Mouse (Mus musculus) CD4-positive helper T cell, adult 2 months (primary cell): ENCODE data around the gene BC051665.
A peak's percentile ranks its signal among the peaks of the same experiment; 100 is the strongest.

ENCODE experiments used
- DNase-seq: peaks from one replicate; pipeline ENCODE4 v3.0.0-alpha.2; 2012; ENCODE audit warnings: low read depth, missing footprints, low spot score

The BC051665 gene

DNA sequence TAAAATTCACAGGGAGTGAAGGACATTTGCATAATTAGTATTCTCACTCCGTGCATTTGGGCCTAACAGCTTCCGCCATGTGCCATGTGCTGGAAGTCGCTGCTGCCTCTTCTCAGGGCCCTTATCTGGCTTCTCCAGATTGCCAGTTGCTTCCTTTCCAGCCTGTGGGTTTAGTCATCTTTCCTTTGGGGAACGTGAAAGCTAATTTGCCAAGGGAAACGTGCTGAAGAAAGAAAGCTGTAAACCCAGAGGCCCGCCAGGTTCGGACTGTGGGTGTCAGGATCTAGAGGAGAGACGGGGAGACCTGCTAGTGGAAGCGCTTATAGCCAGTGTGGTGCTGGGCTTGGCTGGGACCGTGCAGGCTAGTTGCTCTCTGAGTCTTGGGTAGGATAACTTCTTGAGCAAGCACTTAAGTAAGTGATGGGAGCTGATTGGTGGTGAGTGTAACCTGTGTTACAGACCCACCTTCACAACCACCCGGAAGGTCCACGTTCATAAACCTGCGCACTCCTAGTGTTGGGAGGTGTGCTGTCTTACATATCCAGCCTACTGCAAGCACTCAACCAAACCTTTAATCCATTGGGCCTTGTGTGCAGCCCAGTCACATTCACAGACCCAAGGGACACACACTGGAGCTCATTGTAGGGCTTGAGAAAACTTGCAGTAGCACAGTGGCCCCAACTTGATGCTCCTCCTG, 42.6 kb downstream of the BC051665 start:
- DNase-seq, result no peak

DNA sequence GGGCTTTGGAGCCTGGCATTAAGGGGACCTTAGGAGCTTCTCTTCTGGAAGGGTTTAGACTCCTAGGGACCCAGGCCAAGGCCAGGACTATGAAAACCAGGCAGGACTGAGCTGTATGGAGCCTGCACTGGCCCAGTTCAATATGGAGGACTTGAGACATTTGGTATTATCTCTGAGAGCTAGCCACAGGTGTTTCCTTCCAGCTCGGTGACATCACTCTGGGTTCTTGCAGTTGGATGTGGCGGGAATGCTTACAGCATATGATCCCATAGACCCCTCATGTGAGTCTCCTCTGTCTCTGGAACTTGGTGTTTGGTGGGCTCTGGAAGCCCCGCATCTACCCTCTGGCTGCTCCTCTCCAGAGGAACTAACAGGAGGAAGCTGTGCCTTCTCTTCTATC, 43.6 kb downstream of the BC051665 start:
- DNase-seq, result no peak

DNA sequence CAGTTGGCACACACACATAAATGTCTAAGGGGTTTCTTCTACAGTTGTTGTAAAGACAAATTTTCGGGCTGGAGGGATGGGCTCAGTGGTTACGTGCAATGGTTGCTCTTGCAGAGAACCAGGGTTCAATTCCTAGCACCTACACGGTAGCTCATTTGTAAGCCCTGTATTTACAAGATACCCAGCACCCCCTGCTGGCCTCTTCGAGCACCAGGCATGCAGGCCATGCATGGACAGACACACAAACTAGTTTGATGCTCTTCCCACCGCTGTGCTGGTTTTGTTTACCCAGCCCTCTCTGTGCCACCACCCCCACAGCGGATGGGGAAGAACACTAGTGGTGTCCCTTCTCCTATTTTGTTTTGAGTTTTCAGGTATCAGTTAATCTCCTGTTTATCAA, 45.9 kb downstream of the BC051665 start:
- no peak for DNase-seq

DNA sequence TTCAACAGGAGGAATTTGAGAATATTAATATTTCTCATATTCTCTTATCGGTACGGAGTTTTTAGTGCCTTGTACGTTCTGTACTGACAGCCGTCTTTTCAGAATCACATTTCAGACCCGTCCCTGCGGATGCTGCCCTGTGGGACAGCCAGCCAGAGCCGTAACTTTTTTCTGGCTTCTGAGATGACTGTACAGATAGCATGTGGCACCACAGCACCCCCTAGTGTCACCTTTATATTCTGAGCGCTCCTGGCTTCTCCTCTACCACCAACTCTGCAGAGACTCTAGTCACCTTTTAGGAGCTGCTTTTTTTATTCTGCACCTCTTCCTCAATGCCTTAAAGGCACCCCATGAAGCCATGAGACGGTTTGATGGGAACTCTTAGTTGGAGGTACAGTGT, 47.7 kb downstream of the BC051665 start:
- peak; percentile 82 for DNase-seq

DNA sequence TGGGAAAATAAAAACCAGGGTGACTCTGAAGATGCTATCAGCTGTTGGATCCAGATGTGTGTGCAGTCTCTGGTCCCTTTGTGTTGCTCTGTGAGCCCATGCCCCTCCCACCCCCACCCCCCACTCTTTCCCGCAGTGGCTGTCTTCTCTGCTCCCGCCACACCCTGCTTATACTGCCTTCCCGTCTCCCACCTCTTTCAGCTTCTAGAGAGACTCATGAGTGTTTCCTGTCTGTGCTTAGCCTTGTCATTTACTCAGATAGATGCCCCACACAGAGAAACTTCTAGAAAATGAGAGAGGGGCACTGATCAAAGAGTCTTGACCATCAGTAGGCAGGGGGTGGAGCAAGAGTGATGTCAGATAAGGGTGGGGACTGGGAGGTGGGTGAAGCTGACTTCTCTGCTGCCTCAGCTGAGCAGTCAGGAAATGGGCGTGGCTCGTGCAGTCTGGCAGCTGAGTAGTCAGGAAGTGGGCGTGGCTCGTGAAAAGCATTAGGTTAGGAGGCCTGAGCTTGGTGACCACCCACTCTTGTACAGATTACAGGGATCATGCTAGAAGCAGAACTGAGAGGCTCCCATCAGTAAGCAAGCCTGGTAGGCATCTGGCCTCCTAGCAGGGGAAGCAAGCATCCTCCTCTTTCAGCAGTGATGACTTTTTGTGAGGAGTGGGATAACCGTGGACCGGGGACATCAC, 48.4 kb downstream of the BC051665 start:
- peak; percentile 89 for DNase-seq

DNA sequence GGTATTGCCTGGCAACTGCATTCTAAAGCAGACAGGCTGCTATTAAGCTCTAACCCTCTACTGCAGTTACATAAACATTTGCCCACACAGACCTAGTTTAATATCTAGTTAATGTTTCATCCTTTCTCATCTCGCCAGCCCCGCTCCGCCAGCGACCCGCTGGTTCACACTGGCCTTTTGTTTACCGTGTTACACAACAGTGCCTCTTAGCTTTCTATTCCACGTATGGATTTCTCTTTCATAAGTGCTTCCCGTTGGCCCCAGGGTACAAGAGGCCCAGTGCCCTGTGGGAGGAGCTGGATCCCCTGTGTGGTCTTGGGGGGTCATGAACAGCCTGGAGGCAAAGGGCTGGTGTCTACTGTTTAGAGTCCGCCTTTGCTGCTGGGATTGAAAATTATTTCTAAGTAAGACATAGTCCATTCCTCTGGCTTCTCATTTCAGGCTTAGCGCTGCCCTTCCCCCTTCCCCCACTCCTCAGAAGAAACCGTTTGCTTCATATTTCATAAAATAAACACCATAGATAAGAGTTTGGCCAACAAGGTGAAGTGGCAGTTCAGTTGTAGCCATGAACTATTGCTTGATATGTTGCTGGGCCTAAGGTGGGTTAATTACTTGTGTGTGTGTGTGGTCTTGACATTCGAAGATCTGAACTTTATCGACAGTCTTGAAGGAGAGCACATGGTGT, 49.6 kb downstream of the BC051665 start:
- no peak for DNase-seq

DNA sequence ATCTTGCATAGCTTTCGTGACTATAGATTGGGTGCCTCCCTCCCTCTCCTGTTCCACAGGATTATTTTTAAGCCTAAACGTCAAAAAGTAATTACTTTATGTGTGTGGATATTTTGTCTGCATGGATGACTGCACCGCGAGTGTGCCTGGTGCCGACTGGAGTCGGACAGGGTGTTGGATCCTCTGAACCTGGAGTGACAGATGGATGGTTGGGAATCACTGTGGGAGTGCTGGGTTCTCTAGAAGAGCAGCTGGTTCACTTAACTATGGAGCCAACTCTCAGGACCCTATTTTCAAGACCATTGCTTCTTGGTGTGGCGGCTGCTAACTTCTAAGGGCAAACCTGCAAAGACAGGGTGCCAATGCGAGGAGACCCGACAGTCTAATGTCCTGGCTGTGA, 50.9 kb downstream of the BC051665 start:
- DNase-seq, result no peak
